Mouse (Mus musculus) lung, embryonic 15.5 days (tissue): Measurements from ENCODE around the gene Serpine3. TPM values are rescaled to one million over a fixed set of nuclear protein-coding genes. Genes with fewer than 3 reads are reported as not detected.
"Not testable (repeated sequence)": the region's sequence is repeated elsewhere in the genome, so short reads cannot be mapped to it uniquely, and the experiment has no call there.

ENCODE experiments used
- ATAC-seq: fragments of 200-750 bp; cut with Nextera tagmentation; 2 replicates; pipeline ENCODE4 v1.8.0; 2017; ENCODE audit warnings: moderate number of reproducible peaks, borderline replicate concordance; ENCODE audit not compliant: low FRiP score, low TSS enrichment; ENCODE audit errors: extremely low read depth
- H3K27ac ChIP-seq: fragments of 300-500 bp; sonication (generic); 2 replicates; pipeline ENCODE4 v1.5.1; 2015; ENCODE audit warnings: moderate library complexity, mild to moderate bottlenecking, inconsistent platforms
- H3K27me3 ChIP-seq: fragments of 300-500 bp; sonication (generic); 2 replicates; pipeline ENCODE4 v1.6.1; 2015; ENCODE audit warnings: inconsistent platforms
- H3K36me3 ChIP-seq: fragments of 300-500 bp; sonication (generic); 2 replicates; pipeline ENCODE4 v1.6.1; 2015; ENCODE audit warnings: inconsistent platforms
- H3K4me1 ChIP-seq: fragments of 300-500 bp; sonication (generic); 2 replicates; pipeline ENCODE4 v1.6.1; 2015; ENCODE audit warnings: inconsistent platforms
- H3K4me2 ChIP-seq: fragments of 300-500 bp; sonication (generic); 2 replicates; pipeline ENCODE4 v1.6.1; 2015; ENCODE audit warnings: inconsistent platforms, mild to moderate bottlenecking, moderate library complexity
- H3K4me3 ChIP-seq: fragments of 300-500 bp; sonication (generic); 2 replicates; pipeline ENCODE4 v1.5.1; 2015; ENCODE audit warnings: mild to moderate bottlenecking, inconsistent platforms
- H3K9ac ChIP-seq: fragments of 300-500 bp; sonication (generic); 2 replicates; pipeline ENCODE4 v1.6.1; 2015; ENCODE audit warnings: inconsistent platforms
- H3K9me3 ChIP-seq: fragments of 300-500 bp; sonication (generic); 2 replicates; pipeline ENCODE4 v1.6.1; 2016; ENCODE audit warnings: inconsistent platforms
- WGBS: fragments of 180-500 bp; shearing (Covaris S2); methylation state at CpG from one replicate; pipeline ENCODE4 v1.1.7; 2015; 5-methylcytosine and 5-hydroxymethylcytosine counted together
- polyA plus RNA-seq: library from polyadenylated mRNA; unstranded; fragments of >200 nt; fragmentation: Nextera tagmentation; extraction: Ambion mirVana; gene quantifications from 2 replicates; pipeline ENCODE4 v1.2.1, GENCODE M21; 2015

The Serpine3 gene
- polyA plus RNA-seq: not detected in 2 replicates

GRCm38 (mm10) chr14:62663367-62663766 lies at the start of gene Serpine3:
Gene Serpine3, plus strand, starts transcription at chr14:62663667.
- no peak for ATAC-seq
- no peak within 1 kb of the TSS for H3K27ac ChIP-seq
- 69% methylated on average over 8 of the region's 8 CpGs for WGBS
- H3K27me3 ChIP-seq: no peaks in the 10 kb centered on the region
- H3K4me3 ChIP-seq: no peak within 1 kb of the TSS
- H3K4me2 ChIP-seq: no peak within 1 kb of the TSS
- no peak within 1 kb of the TSS for H3K9ac ChIP-seq
- H3K4me1 ChIP-seq: no peaks in the 10 kb centered on the region
- H3K9me3 ChIP-seq: no peaks in the 10 kb centered on the region
- no peaks in the 10 kb centered on the region for H3K36me3 ChIP-seq

GRCm38 (mm10) chr14:62622393-62622792 lies 41.1 kb upstream of the Serpine3 start:
- ATAC-seq: no peak
- Histone ChIP-seq H3K27me3 (no peaks in the 10 kb centered on the region), H3K4me2 (no peak overlapping the region), H3K4me1 (no peaks in the 10 kb centered on the region), H3K9ac (no peak overlapping the region), H3K36me3 (no peaks in the 10 kb centered on the region), H3K9me3 (no peaks in the 10 kb centered on the region), H3K27ac (no peak overlapping the region), H3K4me3 (no peak overlapping the region)
- WGBS: 80% methylated on average over 3 of the region's 3 CpGs

GRCm38 (mm10) chr14:62627951-62628350 lies 35.5 kb upstream of the Serpine3 start:
- H3K36me3 ChIP-seq: no peaks in the 10 kb centered on the region
- H3K9me3 ChIP-seq: no peaks in the 10 kb centered on the region
- H3K4me1 ChIP-seq: no peaks in the 10 kb centered on the region
- H3K4me2 ChIP-seq: no peak overlapping the region
- no peak overlapping the region for H3K9ac ChIP-seq
- WGBS: 85% methylated on average over 5 of the region's 5 CpGs
- no peak for ATAC-seq
- no peak overlapping the region for H3K27ac ChIP-seq
- no peaks in the 10 kb centered on the region for H3K27me3 ChIP-seq
- no peak overlapping the region for H3K4me3 ChIP-seq

GRCm38 (mm10) chr14:62637436-62638344 lies 25.8 kb upstream of the Serpine3 start:
- no peak overlapping the region for H3K9ac ChIP-seq
- H3K27ac ChIP-seq: no peak overlapping the region
- H3K9me3 ChIP-seq: no peaks in the 10 kb centered on the region
- H3K36me3 ChIP-seq: no peaks in the 10 kb centered on the region
- H3K4me3 ChIP-seq: no peak overlapping the region
- H3K4me2 ChIP-seq: no peak overlapping the region
- WGBS: 19% methylated on average over 9 of the region's 9 CpGs
- ATAC-seq: no peak
- H3K27me3 ChIP-seq: no peaks in the 10 kb centered on the region
- no peaks in the 10 kb centered on the region for H3K4me1 ChIP-seq

- WGBS: 58% methylated on average over 6 of the region's 6 CpGs
- H3K4me1 ChIP-seq: no peaks in the 10 kb centered on the region
- ATAC-seq: no peak
- H3K4me2 ChIP-seq: no peak overlapping the region
- no peaks in the 10 kb centered on the region for H3K9me3 ChIP-seq
- H3K4me3 ChIP-seq: no peak overlapping the region
- H3K9ac ChIP-seq: no peak overlapping the region
- no peaks in the 10 kb centered on the region for H3K36me3 ChIP-seq
- H3K27me3 ChIP-seq: no peaks in the 10 kb centered on the region
- no peak overlapping the region for H3K27ac ChIP-seq
These were observed 25.1 kb upstream of the Serpine3 start for GRCm38 (mm10) chr14:62638345-62638702.

GRCm38 (mm10) chr14:62639111-62639510 lies 24.4 kb upstream of the Serpine3 start:
- H3K4me3 ChIP-seq: no peak overlapping the region
- no peaks in the 10 kb centered on the region for H3K9me3 ChIP-seq
- H3K27ac ChIP-seq: no peak overlapping the region
- H3K27me3 ChIP-seq: no peaks in the 10 kb centered on the region
- no peak for ATAC-seq
- WGBS: 58% methylated on average over 6 of the region's 6 CpGs
- no peak overlapping the region for H3K9ac ChIP-seq
- H3K4me2 ChIP-seq: no peak overlapping the region
- no peaks in the 10 kb centered on the region for H3K36me3 ChIP-seq
- no peaks in the 10 kb centered on the region for H3K4me1 ChIP-seq

GRCm38 (mm10) chr14:62639551-62639950 lies 23.9 kb upstream of the Serpine3 start:
- no peak for ATAC-seq
- 83% methylated on average over 5 of the region's 5 CpGs for WGBS

GRCm38 (mm10) chr14:62640396-62640795 lies 23.1 kb upstream of the Serpine3 start:
- Histone ChIP-seq H3K27ac (no peak overlapping the region), H3K4me1 (no peaks in the 10 kb centered on the region), H3K9me3 (no peaks in the 10 kb centered on the region), H3K4me2 (no peak overlapping the region), H3K27me3 (no peaks in the 10 kb centered on the region), H3K4me3 (no peak overlapping the region), H3K9ac (no peak overlapping the region), H3K36me3 (no peaks in the 10 kb centered on the region)
- ATAC-seq: no peak
- 55% methylated on average over 4 of the region's 4 CpGs for WGBS

More at GRCm38 (mm10) chr14:62639551-62639950, 23.9 kb upstream of the Serpine3 start:
- Histone ChIP-seq H3K4me1 (no peaks in the 10 kb centered on the region), H3K4me3 (no peak overlapping the region), H3K36me3 (no peaks in the 10 kb centered on the region), H3K27me3 (no peaks in the 10 kb centered on the region), H3K27ac (no peak overlapping the region), H3K9ac (no peak overlapping the region), H3K4me2 (no peak overlapping the region), H3K9me3 (no peaks in the 10 kb centered on the region)

GRCm38 (mm10) chr14:62642368-62642767 lies 21.1 kb upstream of the Serpine3 start:
- H3K9me3 ChIP-seq, H3K36me3 ChIP-seq, H3K9ac ChIP-seq, H3K4me1 ChIP-seq, H3K27me3 ChIP-seq, H3K4me2 ChIP-seq, H3K4me3 ChIP-seq: not testable (repeated sequence)
- 59% methylated on average over 6 of the region's 7 CpGs for WGBS
- H3K27ac ChIP-seq: peak overlapping the region; percentile 31; the same call in 1 of the 2 replicates
- 0 out of 2 replicates have a peak, but pooled peaks have one; percentile 23 for ATAC-seq

- Histone ChIP-seq H3K4me3 (no peak overlapping the region), H3K4me1 (no peaks in the 10 kb centered on the region), H3K27me3 (no peaks in the 10 kb centered on the region), H3K9ac (no peak overlapping the region), H3K9me3 (no peaks in the 10 kb centered on the region), H3K4me2 (no peak overlapping the region), H3K36me3 (no peaks in the 10 kb centered on the region), H3K27ac (no peak overlapping the region)
- no peak for ATAC-seq
- 81% methylated on average over 6 of the region's 6 CpGs for WGBS
These were observed 15.1 kb upstream of the Serpine3 start for GRCm38 (mm10) chr14:62648405-62648804.

- Histone ChIP-seq H3K36me3 (no peaks in the 10 kb centered on the region), H3K27me3 (no peaks in the 10 kb centered on the region), H3K4me2 (no peak overlapping the region), H3K4me1 (no peaks in the 10 kb centered on the region), H3K27ac (no peak overlapping the region), H3K4me3 (no peak overlapping the region), H3K9ac (no peak overlapping the region), H3K9me3 (no peaks in the 10 kb centered on the region)
- WGBS: 60% methylated on average over 3 of the region's 3 CpGs
- no peak for ATAC-seq
These were observed 13.1 kb upstream of the Serpine3 start for GRCm38 (mm10) chr14:62650376-62650775.

GRCm38 (mm10) chr14:62651771-62652170 lies 11.7 kb upstream of the Serpine3 start:
- Histone ChIP-seq H3K9me3 (no peaks in the 10 kb centered on the region), H3K4me1 (no peaks in the 10 kb centered on the region), H3K27ac (no peak overlapping the region), H3K4me2 (no peak overlapping the region), H3K36me3 (no peaks in the 10 kb centered on the region), H3K4me3 (no peak overlapping the region), H3K9ac (no peak overlapping the region), H3K27me3 (no peaks in the 10 kb centered on the region)
- 83% methylated on average over 3 of the region's 3 CpGs for WGBS
- ATAC-seq: no peak
